Mouse (Mus musculus) B cell, adult (primary cell): Measurements from ENCODE around the gene Scgb2b15. TPM values are rescaled to one million over a fixed set of nuclear protein-coding genes. Genes with fewer than 3 reads are reported as not detected.

Source experiments
- total RNA-seq: library from RNA; stranded (reverse); gene quantifications from 4 replicates; pipeline ENCODE4 v1.2.4, GENCODE M21; 2023; ENCODE audit not compliant: inconsistent age

Scgb2b15 gene
- total RNA-seq, result not detected in 4 replicates

DNA sequence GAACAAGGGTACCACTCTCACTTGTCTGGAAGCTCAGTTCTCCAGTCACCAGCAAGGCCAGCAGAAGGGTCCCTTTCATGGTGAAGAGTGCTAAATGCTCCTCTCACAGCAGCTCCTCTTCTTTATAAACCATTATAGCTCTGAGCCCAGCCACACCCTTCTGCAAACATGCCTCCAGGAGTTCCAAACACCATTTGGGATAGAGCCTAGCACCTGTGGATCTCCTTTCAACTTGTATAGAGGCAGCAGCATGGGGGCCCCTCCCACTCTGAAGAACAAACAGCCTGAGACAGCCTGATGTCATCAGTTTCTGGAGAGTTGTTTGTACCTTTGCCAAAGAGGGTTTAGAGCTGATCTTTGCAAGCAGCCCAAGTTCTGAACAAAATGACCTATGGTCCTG lies at the start of gene Scgb2b15:
Scgb2b15 (minus strand) TSS at position 101 of the 400 bp plus-strand sequence.

GRCm38 (mm10) chr7:32836254-32836653 lies 6.8 kb upstream of the Scgb2b15 start, which contains the start of gene Scgb1b15:
Gene Scgb1b15 (plus strand): TSS chr7:32836554.

Other genes starting within 250 kb of the Scgb2b15 start
- gene Scgb1b15, start 6.9 kb upstream of the Scgb2b15 start, total RNA-seq, result not detected in 4 replicates
- gene Scgb2b17, start 226.9 kb upstream of the Scgb2b15 start, total RNA-seq, result not detected in 4 replicates
- gene Scgb1b17, start 233.8 kb upstream of the Scgb2b15 start, total RNA-seq, result not detected in 4 replicates